Mouse (Mus musculus): ENCODE results near the gene Tmem259. TPM values are rescaled to one million over a fixed set of nuclear protein-coding genes. Genes with fewer than 3 reads are reported as not detected.

Gene Tmem259
- total and polyA plus RNA-seq, 2 experiments = 35.7 to 259 TPM

DNA sequence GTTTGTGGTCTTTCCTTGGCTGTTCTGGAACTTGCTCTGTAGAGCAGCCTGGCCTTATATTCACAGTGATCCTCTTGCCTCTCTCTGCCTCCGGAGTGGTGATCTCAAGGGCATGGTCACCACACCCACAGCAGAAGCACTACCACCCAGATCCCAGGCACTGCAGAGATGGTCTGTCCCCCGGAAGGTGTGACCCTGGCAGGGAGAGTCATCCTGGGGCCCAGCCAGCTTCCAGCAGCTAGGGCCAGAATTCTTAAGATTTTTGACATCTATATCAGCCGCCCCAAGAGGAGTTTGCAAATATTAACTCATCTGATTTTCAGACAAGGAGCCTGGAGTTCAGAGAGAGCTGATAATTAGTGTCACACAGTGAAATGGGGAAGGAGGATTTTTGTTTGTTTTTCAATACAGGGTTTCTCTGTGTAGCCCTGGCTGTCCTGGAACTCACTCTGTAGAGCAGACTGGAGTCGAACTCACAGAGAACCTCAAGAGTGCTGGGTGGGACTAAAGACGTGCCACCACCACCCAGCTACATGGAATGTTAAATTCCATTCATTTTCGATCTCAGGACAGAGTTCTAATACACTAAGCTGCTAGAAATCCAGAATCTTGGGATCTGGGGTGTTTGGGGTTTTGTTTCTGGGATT lies 2.2 kb upstream of the Tmem259 start:
- 25% methylated on average over 6 of the region's 6 CpGs for WGBS
- H3K9ac ChIP-seq (ENCODE audit: low read depth, low read length) = no peak overlapping the region
- no peak overlapping the region for H3K4me3 ChIP-seq (ENCODE audit: insufficient read depth, low read depth, low read length)
- H3K4me1 ChIP-seq (ENCODE audit: control insufficient read depth, insufficient read depth, low read length) = peaks cover 21% of the 10 kb centered on the region
- no peak for DNase-seq (ENCODE audit: extremely low read depth, low read depth, low spot score)
- TF ChIP-seq POLR2A (IDR thresholded peaks at IDR 0.05; ENCODE audit: extremely low read depth, insufficient read depth, low read length) = no peak
- no peak for TF ChIP-seq CTCF (IDR thresholded peaks at IDR 0.05; ENCODE audit: low read depth, low read length)
- H3K27me3 ChIP-seq (ENCODE audit: control insufficient read depth, insufficient read depth, low read length) = 0 out of 2 replicates have a peak, but pooled peaks cover 2% of the 10 kb centered on the region
- no peaks in the 10 kb centered on the region for H3K36me3 ChIP-seq (ENCODE audit: control insufficient read depth, insufficient read depth, low read length)
- H3K27ac ChIP-seq (replicated peaks; ENCODE audit: insufficient read depth, low read depth, low read length) = peak overlapping the region; percentile 72
- peaks cover 19% of the 10 kb centered on the region; the same call in 1 of the 2 replicates for H3K79me2 ChIP-seq (ENCODE audit: control insufficient read depth, insufficient read depth, low read length)

DNA sequence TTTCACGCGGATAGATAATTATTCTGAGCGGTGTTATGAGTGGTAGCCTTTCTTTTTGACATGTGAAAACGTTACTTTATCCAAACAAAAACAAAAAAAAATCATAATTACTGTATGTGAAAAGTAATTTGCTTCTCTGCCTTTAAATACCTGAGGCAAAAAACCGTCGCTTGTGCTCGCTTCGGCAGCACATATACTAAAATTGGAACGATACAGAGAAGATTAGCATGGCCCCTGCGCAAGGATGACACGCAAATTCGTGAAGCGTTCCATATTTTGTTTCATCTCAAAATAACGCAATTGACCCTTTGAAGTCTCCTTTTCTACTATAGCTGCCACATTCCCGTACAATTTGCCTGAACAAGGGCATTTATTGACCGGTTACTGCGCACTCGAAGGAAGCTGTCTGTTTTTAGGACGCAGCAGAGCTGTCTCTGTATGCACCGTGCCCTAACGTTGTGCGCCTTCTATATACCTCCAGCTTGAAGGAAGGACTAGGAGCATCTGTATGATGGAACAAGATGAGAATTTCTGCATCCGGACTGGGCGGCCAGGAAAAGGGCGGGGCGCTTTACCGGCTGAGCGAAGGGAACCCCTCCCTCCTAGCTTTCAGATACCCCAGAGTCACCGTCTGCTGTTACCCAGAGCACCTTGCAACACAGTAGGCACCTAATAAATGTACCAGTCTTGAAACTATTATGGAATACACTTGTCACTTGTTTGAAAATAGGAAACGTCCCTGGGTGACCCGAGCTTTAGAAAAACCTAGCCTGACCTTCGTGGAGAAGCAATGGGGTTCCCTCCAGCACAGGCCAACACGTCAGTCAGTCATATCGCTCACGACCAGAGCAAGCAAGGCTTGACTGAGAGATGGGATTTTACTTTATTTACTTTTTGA lies 1.5 kb upstream of the Tmem259 start:
- Histone ChIP-seq H3K36me3 (ENCODE audit: control insufficient read depth, insufficient read depth, low read length) (no peaks in the 10 kb centered on the region), H3K27me3 (ENCODE audit: control insufficient read depth, insufficient read depth, low read length) (0 out of 2 replicates have a peak, but pooled peaks cover 2% of the 10 kb centered on the region), H3K9ac (ENCODE audit: low read depth, low read length) (peak overlapping the region; percentile 63), H3K4me3 (ENCODE audit: insufficient read depth, low read depth, low read length) (peak overlapping the region; percentile 45), H3K4me1 (ENCODE audit: control insufficient read depth, insufficient read depth, low read length) (peaks cover 21% of the 10 kb centered on the region), H3K79me2 (ENCODE audit: control insufficient read depth, insufficient read depth, low read length) (peaks cover 24% of the 10 kb centered on the region; the same call in 1 of the 2 replicates), H3K27ac (replicated peaks; ENCODE audit: insufficient read depth, low read depth, low read length) (peak overlapping the region; percentile 72)
- peak; percentile 75 for DNase-seq (ENCODE audit: extremely low read depth, low read depth, low spot score)
- TF ChIP-seq CTCF (IDR thresholded peaks at IDR 0.05; ENCODE audit: low read depth, low read length) (no peak), POLR2A (IDR thresholded peaks at IDR 0.05; ENCODE audit: extremely low read depth, insufficient read depth, low read length) (no peak)
- WGBS = 5% methylated on average over 35 of the region's 35 CpGs

DNA sequence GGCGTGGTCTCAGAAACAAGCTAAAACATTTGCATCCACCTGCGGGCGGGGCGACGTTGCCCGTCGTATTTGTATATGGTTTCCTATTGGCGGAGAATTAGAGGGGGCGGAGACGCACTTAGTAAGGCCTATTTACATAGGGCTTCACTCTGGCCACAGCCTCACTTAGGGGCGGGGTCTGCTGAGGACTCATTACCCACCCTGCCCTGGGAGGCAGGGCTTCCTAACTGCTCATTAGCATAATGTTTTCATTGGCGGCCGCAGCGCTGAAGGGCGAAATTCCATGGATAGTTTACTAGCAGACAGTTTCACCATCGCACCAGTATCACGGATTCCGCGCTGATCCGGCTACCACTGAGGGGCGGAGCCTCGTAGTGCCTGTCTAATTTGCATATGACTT lies 741 bp upstream of the Tmem259 start:
- Histone ChIP-seq H3K9ac (ENCODE audit: low read depth, low read length) (peak overlapping the region; percentile 55), H3K4me1 (ENCODE audit: control insufficient read depth, insufficient read depth, low read length) (peaks cover 21% of the 10 kb centered on the region), H3K36me3 (ENCODE audit: control insufficient read depth, insufficient read depth, low read length) (no peaks in the 10 kb centered on the region), H3K27ac (replicated peaks; ENCODE audit: insufficient read depth, low read depth, low read length) (peak overlapping the region; percentile 85), H3K27me3 (ENCODE audit: control insufficient read depth, insufficient read depth, low read length) (0 out of 2 replicates have a peak, but pooled peaks cover 2% of the 10 kb centered on the region), H3K79me2 (ENCODE audit: control insufficient read depth, insufficient read depth, low read length) (peaks cover 24% of the 10 kb centered on the region; the same call in 1 of the 2 replicates), H3K4me3 (ENCODE audit: insufficient read depth, low read depth, low read length) (peak overlapping the region; percentile 90)
- TF ChIP-seq POLR2A (IDR thresholded peaks at IDR 0.05; ENCODE audit: extremely low read depth, insufficient read depth, low read length) = no peak
- TF ChIP-seq CTCF (IDR thresholded peaks at IDR 0.05; ENCODE audit: low read depth, low read length) = no peak
- under 1% methylated on average over 22 of the region's 22 CpGs for WGBS
- peak; percentile 98 for DNase-seq (ENCODE audit: extremely low read depth, low read depth, low spot score)

DNA sequence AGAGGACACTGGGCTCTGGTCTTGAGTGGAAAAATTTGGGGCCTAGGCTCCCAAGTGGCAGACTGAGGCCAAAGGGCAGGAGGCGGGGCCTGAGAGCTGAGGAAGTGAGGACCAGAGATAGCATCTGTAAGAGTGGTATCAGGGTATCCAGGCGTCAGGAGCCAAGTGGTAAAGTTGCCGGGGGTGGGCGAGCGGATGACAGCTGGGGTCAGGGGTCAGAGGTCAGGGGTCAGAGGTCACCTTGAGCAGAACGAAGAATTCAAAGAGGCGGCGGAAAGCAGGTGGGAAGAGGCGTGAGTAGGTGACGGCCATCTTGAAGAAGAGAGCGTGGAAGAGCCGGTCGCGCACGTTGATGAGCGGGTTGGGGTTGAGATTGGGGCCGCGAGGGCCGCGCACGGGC lies 460 bp downstream of the Tmem259 start:
- 0% methylated on average over 18 of the region's 21 CpGs for WGBS
- Histone ChIP-seq H3K9ac (ENCODE audit: low read depth, low read length) (peak overlapping the region; percentile 85), H3K27me3 (ENCODE audit: control insufficient read depth, insufficient read depth, low read length) (no peaks in the 10 kb centered on the region), H3K79me2 (ENCODE audit: control insufficient read depth, insufficient read depth, low read length) (peaks cover 24% of the 10 kb centered on the region; the same call in 1 of the 2 replicates), H3K36me3 (ENCODE audit: control insufficient read depth, insufficient read depth, low read length) (peaks cover 3% of the 10 kb centered on the region; the same call in 1 of the 2 replicates), H3K4me3 (ENCODE audit: insufficient read depth, low read depth, low read length) (peak overlapping the region; percentile 90), H3K27ac (replicated peaks; ENCODE audit: insufficient read depth, low read depth, low read length) (peak overlapping the region; percentile 88), H3K4me1 (ENCODE audit: control insufficient read depth, insufficient read depth, low read length) (peaks cover 21% of the 10 kb centered on the region)
- no peak for TF ChIP-seq CTCF (IDR thresholded peaks at IDR 0.05; ENCODE audit: low read depth, low read length)
- TF ChIP-seq POLR2A (IDR thresholded peaks at IDR 0.05; ENCODE audit: extremely low read depth, insufficient read depth, low read length) = 0 out of 2 replicates have a peak, but pooled peaks have one; percentile 35
- DNase-seq (ENCODE audit: extremely low read depth, low read depth, low spot score) = peak; percentile 82

DNA sequence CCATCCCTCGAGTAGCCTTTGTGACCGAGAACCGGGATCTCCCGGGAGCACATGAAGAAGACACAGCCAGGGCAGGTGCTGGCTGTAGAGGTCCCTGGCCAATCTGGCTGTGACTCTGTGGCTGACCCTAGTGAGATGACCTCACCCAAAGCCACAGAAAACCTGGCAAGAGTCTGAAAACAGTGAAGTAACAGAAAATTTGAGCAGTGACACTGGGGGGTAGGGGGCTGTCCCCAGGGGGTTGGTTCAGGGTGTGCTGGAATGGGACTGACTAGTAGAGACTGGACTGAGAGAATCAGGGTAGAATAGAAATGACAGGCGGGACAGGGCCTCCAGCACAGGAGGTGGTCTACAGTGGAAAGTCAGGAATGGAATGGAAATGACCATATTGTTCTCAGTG lies 925 bp downstream of the Tmem259 start:
- peak; percentile 56 for DNase-seq (ENCODE audit: extremely low read depth, low read depth, low spot score)
- H3K27me3 ChIP-seq (ENCODE audit: control insufficient read depth, insufficient read depth, low read length) = no peaks in the 10 kb centered on the region
- H3K79me2 ChIP-seq (ENCODE audit: control insufficient read depth, insufficient read depth, low read length) = peaks cover 24% of the 10 kb centered on the region; the same call in 1 of the 2 replicates
- TF ChIP-seq CTCF (IDR thresholded peaks at IDR 0.05; ENCODE audit: low read depth, low read length) = no peak
- TF ChIP-seq POLR2A (IDR thresholded peaks at IDR 0.05; ENCODE audit: extremely low read depth, insufficient read depth, low read length) = no peak
- H3K36me3 ChIP-seq (ENCODE audit: control insufficient read depth, insufficient read depth, low read length) = peaks cover 6% of the 10 kb centered on the region; the same call in 1 of the 2 replicates
- H3K4me1 ChIP-seq (ENCODE audit: control insufficient read depth, insufficient read depth, low read length) = peaks cover 21% of the 10 kb centered on the region
- H3K27ac ChIP-seq (replicated peaks; ENCODE audit: insufficient read depth, low read depth, low read length) = peak overlapping the region; percentile 88
- WGBS = 11% methylated on average over 5 of the region's 5 CpGs
- H3K4me3 ChIP-seq (ENCODE audit: insufficient read depth, low read depth, low read length) = peak overlapping the region; percentile 90
- peak overlapping the region; percentile 85 for H3K9ac ChIP-seq (ENCODE audit: low read depth, low read length)
